Mouse (Mus musculus): ENCODE results near the gene Nme7.

DNA sequence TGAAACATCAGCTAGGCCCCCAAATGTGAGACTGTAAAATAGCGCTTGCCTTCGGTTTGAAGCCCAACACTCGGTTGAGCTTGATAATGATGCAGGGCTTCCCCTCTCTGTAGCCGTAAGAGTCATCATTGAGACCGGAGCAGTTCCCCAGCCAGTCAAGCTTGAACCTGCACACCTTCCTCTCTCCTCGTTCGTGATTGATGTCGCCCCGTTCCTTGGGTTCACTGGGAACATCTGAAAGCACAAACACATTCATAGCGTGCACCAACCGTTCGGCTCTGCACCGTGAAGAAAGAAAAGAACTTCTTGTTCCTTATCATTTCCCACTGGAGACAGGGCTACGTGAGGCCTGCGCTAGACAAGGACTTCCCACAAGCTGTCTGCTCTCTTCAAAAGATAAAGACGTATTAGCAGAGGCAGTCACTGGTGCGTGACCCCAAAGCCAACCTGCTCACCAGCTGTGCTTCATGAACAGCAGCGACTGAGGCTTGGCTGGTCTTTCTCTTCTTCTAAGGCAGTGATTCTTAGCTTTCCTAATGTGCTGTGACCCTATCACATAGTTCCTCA is 137.6 kb downstream of the Nme7 start:
- TF ChIP-seq EP300 (IDR thresholded peaks at IDR 0.05; ENCODE audit: low read depth) (peak; percentile 69), CTCF (IDR thresholded peaks at IDR 0.05; ENCODE audit: low read depth) (no peak)
